Mouse (Mus musculus): Measurements from ENCODE around the gene Rarres2.

The Rarres2 gene

DNA sequence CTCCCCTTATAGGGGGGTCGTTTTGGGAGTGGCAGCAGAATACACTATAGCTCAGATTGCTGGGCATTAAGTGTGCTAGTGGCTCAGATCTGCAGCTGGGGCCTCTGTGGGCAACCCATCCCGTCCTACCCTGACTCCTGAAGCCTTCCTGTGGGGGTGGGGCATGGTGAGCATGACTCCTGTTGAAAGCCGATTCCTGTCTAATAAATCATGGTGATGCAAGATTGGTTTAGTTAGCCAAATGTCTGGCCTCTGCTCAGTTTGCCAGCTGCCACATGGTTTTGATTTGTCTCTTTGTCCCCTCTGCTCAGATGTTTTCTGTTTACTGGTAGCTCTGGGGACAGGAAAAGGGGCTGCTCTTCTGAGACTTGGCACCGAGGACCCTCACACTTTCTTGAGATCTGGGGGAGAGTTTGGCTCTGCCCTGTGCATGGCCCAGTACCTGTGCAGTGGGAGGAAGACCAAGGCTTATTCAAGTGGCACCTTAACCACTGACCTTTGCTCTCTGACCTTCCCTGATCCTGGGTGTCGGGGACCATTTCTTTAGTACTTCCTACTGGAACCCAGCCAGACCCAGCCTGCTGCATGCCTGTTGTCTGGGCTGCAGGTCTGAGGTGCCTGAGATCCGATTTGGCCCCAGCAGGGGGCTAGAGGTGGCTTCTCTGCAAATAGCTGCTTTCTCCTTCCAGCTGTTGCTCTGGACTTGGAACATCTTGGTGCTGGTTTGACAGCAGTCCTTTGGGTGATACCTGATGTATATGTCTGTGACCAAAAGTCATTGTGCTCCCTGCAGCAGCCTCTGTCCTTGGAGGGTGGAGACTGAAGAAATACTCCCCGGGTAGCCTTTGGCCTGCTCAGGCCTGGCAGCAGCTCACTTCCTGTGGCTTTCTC is 30.8 kb downstream of the Rarres2 start:
- 56% methylated on average over 7 of the region's 7 CpGs for WGBS

DNA sequence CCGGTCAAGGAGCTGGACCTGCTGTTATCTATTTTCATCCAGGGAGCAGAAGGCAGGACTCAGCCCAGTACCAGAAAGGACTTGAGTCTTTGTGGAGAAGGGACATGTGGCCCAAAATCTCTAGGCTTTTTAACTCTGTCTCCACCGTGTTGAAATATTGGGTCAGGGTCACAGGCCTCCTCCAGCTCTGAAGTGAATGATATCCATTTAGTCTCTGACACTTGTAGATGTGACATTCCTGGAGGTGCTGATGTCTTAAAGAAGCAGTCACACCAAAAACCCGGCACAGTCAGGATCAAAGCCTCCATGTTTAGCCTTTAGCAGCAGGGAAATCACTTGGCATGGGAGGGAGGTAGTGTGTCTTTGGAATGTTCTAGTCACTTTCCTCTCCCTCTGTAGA is 31.9 kb downstream of the Rarres2 start:
- WGBS = 80% methylated on average over 3 of the region's 3 CpGs

DNA sequence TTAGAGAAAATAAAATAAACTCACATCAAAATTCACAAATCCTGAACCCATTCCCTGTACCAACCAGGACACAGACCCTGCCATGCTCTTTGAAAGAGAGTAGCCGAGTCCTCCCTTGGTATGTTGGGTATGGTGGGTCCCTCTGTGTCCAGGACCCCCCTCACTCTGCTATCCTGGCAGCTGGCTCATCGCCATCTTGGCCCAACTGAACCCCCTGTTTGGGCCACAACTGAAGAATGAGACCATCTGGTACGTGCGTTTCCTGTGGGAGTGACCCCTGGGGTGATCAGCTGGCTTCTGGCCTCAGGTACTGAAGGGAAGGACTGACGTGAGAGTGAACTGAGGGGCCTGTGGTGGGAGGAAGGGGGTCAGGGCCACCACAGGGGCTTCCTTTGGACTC is 32.7 kb downstream of the Rarres2 start:
- 73% methylated on average over 5 of the region's 5 CpGs for WGBS

DNA sequence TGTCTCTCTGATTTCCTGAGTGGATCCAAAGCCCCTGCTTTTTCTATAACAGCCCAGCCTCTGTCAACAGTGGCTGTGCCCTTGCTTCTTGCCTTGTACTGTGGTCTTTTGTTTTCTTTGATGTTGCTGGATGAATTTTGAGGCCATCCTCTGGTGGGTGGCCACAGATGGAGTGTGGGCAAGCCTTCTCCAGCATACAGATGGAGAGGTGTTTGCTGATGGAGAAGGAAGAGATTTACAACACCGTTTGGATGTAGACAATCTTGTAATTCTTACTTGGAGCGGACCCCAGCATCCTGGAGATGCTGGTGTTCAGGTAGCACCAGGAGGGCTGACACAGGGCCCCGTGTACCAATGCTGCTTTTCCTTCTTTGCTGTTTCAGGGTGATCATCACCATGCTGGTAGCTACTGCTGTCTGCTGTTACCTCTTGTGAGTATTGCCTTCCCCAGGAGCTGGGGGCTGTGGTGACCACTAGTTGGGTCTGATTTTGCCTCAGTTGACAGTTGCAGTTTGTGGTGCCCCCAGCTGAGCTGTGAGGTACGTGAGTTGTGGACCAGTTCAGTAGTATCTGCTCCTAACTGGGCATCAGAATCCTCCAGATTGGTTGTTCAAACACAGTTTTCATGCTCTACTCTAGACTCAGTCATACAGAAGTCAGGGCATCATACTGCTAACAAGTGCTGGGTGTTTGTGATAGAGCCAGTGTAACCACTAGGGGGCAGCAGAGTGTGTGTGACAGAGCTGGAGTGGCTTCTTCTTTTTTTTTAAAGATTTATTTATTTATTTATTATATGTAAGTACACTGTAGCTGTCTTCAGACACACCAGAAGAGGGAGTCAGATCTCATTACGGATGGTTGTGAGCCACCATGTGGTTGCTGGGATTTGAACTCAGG is 33.5 kb downstream of the Rarres2 start:
- 43% methylated on average over 5 of the region's 5 CpGs for WGBS

DNA sequence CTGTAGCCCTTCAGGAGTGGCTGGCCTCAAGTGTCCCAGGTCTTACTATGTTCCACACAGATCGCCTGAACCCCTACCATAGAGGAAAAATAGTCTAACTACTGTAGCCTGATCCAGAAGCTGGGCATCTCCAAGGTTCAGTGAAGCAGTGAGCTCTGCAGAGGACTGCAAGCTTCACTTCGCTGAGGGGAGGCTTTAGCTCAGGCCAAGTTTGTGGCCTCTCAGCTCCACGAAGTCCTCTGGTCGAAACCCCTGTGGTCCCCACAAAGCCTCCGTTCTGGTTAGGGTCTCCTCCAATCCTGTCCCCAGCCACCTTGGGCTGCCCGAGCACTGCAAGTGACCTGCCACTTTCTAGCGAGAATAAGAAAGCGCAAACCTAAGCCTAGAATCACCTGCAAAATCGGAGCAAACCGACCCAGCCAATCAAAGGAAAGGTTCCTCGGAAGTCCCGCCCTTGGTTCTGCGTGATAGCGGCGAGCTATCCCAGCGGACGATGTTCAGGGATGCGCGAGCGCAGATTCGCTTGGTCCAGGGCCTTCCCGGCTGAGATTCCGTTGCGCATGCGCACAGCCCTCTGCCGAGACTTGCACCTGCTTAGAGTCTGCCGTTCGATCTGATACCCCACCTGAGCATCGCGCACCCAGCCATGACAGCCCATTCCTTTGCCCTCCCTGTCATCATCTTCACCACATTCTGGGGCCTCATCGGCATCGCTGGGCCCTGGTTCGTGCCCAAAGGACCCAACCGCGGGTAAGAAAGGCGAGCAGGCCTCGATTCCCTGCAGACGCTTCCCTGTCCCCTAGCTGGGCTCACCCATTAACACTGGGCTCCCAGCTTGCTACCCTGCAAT is 35.3 kb downstream of the Rarres2 start, which contains the start of gene Atp6v0e2:
Gene Atp6v0e2 (plus strand): TSS at position 511 of the 850 bp plus-strand sequence.
- WGBS = 5% methylated on average over 38 of the region's 38 CpGs

DNA sequence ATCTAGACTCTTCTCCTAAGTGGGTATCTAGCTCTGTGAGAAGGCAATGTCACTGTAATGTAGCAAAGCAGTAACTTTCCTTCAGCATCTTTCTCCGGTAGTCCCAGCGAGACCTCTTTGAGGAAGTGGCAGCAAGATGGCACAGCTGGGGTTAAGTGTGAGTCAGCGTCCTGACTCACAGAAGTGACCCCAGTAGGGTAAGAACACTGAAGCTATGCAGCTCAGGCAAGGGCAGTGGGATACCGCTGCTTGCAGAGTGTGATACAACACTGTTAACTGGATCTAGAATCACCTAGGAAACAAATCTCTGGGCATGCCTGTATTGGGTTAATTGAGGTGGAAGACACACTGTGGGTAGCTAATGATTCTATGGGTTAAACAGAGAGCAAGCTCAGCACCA is 36.5 kb downstream of the Rarres2 start:
- 60% methylated on average over 4 of the region's 4 CpGs for WGBS

DNA sequence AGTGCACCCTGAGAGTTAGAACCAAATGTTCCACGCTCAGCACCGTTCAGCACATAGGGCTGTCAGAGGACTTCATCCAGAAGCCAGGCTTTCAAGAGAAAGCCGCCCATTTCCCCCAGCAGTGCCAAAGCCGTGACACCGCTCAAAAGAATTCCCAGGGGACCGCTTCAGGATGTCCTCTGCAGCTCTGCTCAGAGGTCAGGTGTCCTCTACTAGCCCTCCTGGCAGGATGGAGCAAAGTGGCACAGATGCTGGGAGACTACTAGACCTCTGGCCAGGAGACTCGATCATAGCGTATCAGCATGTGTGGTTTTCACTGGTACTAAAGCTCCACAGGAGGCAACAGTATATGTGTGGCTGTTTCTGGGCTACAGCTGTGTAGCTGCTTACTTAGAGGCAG is 37.7 kb downstream of the Rarres2 start:
- 78% methylated on average over 8 of the region's 8 CpGs for WGBS

DNA sequence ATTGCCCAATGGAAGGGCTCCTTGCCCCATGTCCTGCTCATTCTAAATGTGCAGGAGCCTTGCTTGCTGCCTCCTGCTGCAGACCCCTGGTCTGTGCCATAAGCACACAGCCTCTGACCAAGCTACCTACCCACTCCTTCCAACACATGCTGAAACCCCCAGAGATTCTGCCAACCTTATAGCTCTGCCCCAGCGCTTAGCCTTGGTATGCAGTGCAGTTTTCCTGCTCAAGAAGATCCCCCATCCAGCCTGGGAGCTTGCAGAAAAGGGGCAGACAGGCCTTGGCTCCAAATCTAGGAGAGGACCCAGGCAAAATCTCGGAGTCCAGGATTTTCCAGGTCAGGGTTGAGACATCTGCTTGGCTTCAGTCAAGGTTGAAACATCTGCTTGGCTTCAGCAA is 39.1 kb downstream of the Rarres2 start:
- WGBS = 95% methylated on average over 2 of the region's 2 CpGs

DNA sequence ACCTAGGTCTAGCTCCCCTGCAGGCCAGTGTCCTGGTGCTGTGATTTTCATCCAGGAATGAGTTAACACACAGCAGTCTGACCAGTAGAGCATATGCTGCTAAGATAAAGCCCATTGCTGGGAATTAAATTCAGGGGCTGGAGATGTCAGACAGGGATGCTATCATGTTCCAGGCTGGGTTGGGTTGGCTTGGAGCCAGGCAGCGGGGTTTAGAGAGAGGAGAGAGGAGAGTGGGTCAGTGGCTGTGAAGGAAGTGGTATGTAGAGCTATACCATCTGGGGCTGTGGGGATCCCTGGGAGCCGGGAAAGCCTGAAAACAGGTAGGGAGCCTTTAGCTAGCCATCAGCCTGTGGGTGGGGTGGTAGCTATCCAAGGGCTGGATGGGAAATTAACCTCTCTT is 41.7 kb downstream of the Rarres2 start:
- 82% methylated on average over 2 of the region's 2 CpGs for WGBS

DNA sequence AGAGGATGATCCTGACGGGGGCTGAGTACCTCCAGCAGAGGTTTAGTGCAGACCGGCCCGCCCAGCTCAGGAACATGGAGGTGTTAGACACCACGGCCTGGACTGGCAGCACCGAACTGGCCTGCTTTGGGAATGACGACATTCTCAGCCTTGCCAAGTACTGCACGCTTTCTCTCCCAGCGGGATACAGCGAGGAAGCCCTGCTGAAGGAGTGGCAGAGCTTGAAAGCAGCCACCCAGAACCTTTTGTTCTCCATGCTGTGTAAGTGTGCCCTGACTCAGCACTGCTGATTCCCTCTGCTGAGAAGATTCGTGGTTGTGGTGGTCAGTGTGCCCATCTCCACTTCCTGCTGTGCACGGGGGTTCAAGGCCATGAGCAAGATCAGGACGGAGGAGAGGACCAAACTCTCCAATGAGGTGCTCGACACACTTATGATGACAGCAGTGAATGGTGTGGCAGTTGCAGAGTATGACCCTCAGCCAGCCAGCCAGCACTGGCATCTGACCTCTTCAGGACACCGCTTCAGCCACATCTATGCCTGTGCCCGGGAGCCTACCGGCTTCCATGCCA is 42.6 kb downstream of the Rarres2 start:
- WGBS = 81% methylated on average over 16 of the region's 16 CpGs

DNA sequence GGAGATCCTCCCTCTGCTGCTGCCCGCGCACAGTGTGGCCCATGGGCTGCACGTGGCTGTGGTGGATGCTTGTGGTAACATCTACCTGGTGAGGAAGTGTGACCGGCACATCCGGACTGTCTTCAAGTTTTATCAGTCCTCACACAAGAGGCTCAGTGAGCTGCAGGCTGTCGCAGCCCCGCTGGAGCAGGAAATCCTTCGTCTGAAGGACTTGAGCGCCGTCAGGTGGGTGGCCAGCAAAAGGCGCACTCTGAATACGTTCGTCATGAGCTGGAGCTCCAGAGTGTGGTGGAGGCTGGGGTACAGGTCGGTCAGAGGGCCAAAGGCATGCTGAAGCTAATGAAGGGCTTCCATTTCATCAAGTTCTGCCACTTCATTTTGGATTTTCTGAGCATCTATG is 43.3 kb downstream of the Rarres2 start:
- 85% methylated on average over 14 of the region's 14 CpGs for WGBS

DNA sequence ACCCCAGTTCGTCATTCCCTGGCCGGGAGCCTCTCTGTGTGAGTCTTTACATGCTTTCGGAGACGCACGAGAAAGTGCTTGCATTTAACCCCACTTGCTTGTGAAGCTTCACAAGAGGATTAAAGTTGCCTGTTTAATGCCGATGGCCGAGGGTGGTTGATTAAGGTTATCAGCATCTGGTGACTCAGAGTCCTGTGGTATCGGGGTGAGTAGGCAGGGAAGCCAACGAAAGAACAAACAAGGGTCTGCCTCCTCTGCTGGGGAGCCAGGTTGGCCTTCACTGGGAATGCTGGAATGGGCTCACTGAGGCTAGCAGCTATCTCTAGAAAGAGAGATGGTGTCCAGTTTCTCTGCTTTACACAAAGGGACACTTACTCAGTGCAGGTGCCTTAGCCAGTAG is 44.7 kb downstream of the Rarres2 start:
- 92% methylated on average over 9 of the region's 9 CpGs for WGBS

DNA sequence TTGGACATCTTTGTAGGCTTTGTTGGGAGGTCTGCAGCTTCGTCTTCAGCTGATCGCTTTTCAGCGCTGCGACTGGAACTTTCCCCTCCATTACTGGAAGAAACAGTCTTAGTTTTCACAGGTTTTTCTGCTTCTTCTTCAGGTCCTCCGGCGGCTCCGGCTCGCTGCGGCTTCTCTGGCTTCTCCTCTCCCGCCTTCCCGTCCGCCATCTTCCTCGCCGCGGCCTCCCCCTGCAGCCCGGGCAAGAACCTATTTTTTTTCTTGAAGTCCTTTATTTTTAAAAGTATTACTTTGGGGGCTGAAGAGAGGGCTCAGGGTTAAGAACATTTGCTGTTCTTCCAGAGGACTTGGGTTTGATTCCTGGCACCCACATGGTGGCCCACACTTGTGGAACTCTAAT is 47.7 kb downstream of the Rarres2 start:
- WGBS = 96% methylated on average over 16 of the region's 16 CpGs

Measured in cerebral cortex, adult 2 months (tissue).